Mouse (Mus musculus) small intestine, adult 2 months (tissue): Measurements from ENCODE around the gene Bicra.

Experiments used
- CTCF ChIP-seq: fragments of 200-500 bp; IDR thresholded peaks from 2 replicates; pipeline ENCODE4 v1.5.1; 2012; ENCODE audit warnings: low read depth, mild to moderate bottlenecking, control low read depth, inconsistent platforms, low read length, moderate library complexity, mixed read lengths; ENCODE audit not compliant: insufficient replicate concordance, insufficient read length; ENCODE audit errors: extremely low read depth
- POLR2A ChIP-seq: fragments of 200-500 bp; IDR thresholded peaks from 2 replicates; pipeline ENCODE4 v1.6.1; 2012; ENCODE audit warnings: low read depth, mild to moderate bottlenecking, control low read depth, inconsistent platforms, low read length, moderate library complexity

DNA sequence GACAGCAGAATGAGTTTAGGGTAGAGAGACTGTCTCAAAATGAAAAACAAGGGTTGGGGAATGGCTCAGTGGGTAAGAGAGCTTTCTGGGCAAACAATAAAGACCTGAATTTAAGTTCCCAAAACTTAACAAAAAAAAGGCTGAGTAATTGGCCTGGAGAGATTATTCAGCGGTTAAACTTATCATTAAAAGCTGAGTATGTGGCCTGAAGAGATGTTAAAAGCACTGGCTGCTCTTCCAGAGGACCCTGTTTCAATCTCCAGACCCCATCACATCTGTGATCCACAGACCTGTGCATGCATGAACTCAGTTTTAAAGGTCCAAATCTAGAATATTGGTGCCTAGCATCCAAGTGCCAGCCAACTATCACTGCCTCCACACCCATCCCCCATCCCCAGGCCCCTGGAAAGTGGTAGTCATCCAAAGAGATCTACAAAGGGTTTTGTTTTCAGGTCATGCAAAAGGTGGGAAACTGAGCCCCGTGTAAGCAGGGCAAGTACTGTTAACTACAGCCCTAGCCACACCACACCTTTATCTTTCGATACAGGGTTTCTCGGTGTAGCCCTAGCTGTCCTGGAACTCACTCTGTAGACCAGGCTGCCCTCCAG is 100.0 kb downstream of the Bicra start:
- TF ChIP-seq CTCF (no peak), POLR2A (no peak)
